Comparison of ENCODE assay signal across 10 mouse cellular contexts in the genomic region with DNA sequence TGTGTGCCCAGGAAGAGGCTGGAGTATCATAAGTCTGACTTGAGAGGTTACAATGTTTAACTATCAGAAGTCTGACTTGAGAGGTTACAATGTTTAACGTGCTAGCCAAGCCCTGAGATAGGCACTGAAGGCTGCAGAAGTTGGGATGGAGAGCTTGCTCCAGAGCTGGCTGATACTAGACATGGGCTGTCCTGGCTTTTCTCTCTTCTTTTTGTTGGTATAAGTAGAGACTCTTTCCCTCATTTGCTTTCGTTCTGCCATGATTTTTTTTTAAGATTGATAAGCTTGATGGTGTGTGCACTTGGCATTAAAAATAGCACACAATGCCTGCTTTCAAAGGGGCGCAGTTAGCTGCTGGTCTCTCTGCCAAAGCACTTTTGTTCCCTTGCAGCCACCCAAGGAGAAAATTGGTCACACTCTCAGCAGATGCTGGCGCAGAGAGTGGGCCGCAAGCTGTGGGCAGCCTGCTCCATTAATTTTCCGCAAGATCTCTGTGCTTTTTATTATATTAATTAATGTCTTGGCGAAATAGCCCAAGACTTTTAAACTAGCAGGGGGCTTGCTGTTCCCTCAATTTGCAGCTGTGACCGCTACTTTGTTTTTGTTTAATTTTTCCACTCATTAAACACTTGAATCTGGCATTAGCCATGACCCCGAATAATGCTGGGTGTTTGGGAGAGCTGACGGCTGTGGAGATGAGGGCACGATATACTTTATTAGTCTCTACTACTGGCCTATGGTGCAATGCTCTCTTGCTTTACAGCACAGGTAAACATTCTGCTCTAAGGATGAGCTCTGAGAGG. TPM values are rescaled to one million over a fixed set of nuclear protein-coding genes. Genes with fewer than 3 reads are reported as not detected.
DNase-seq lines count a peak whose midpoint lies in the region; ATAC-seq lines count a peak whose summit lies in the region.
"Had no signal": no experiment of that assay in that cellular context is flagged by ENCODE, and none has a peak within 500 bp of the region (broad histone marks: within the 10 kb centered on the region; RNA-seq: fewer than 3 reads in every experiment).

No protein-coding gene starts in this region.

- no peak overlapping the region for H3K9ac ChIP-seq in intestine, embryonic 15.5 days
- H3K9ac ChIP-seq in intestine, embryonic 16.5 days (ENCODE audit: low read depth, low read length) = no peak overlapping the region
- H3K9ac ChIP-seq in midbrain, embryonic 16.5 days (ENCODE audit: low read depth, low read length) = no peak overlapping the region
- H3K9ac ChIP-seq: lung, embryonic 15.5 days had no signal

- H3K9me3 ChIP-seq in intestine, embryonic 15.5 days = no peaks in the 10 kb centered on the region
- no peaks in the 10 kb centered on the region for H3K9me3 ChIP-seq in intestine, embryonic 16.5 days (ENCODE audit: control insufficient read depth, low read length)
- H3K9me3 ChIP-seq in midbrain, embryonic 16.5 days (replicated peaks; ENCODE audit: control insufficient read depth, low read length, poor library complexity, severe bottlenecking) = no peaks in the 10 kb centered on the region
- H3K9me3 ChIP-seq: lung, embryonic 15.5 days had no signal

- WGBS in intestine, embryonic 15.5 days = 43% methylated on average over 11 of the region's 11 CpGs
- 41% methylated on average over 11 of the region's 11 CpGs for WGBS in intestine, embryonic 16.5 days
- 11% methylated on average over 11 of the region's 11 CpGs for WGBS in midbrain, embryonic 16.5 days

- H3K27ac ChIP-seq in intestine, embryonic 15.5 days = no peak overlapping the region
- no peak overlapping the region for H3K27ac ChIP-seq in intestine, embryonic 16.5 days (ENCODE audit: low read length)
- H3K27ac ChIP-seq in midbrain, embryonic 16.5 days (ENCODE audit: low read length) = no peak overlapping the region
- H3K27ac ChIP-seq: lung, embryonic 15.5 days had no signal

- peak; percentile 54 to 63 for DNase-seq in cerebellum, postnatal 25 days
- DNase-seq in forelimb bud, embryonic 11.5 days (ENCODE audit: low read depth, low spot score) = peak; percentile 20
- DNase-seq in urinary bladder, postnatal 4 days (ENCODE audit: low spot score in 2 of 2) = no peak
- no peak for DNase-seq in thymus, postnatal 36 days
- no peak for DNase-seq in kidney, postnatal 14 days
- DNase-seq: adrenal gland, adult 2 months had no signal

- no peaks in the 10 kb centered on the region; the same call in 1 of the 2 replicates for H3K27me3 ChIP-seq in intestine, embryonic 15.5 days (replicated peaks)
- H3K27me3 ChIP-seq in intestine, embryonic 16.5 days (replicated peaks; ENCODE audit: control insufficient read depth, insufficient read depth, low read length) = peaks cover 3% of the 10 kb centered on the region; the same call in 1 of the 2 replicates
- H3K27me3 ChIP-seq in midbrain, embryonic 16.5 days (ENCODE audit: control insufficient read depth, insufficient read depth, low read depth, low read length) = peaks cover 2% of the 10 kb centered on the region; the same call in 1 of the 2 replicates

- H3K4me2 ChIP-seq in intestine, embryonic 15.5 days (replicated peaks) = no peak overlapping the region
- no peak overlapping the region for H3K4me2 ChIP-seq in intestine, embryonic 16.5 days (ENCODE audit: low read depth, low read length)
- no peak overlapping the region for H3K4me2 ChIP-seq in midbrain, embryonic 16.5 days (ENCODE audit: low read length)
- H3K4me2 ChIP-seq: lung, embryonic 15.5 days had no signal

- no peaks in the 10 kb centered on the region; the same call in 1 of the 2 replicates for H3K4me1 ChIP-seq in intestine, embryonic 15.5 days (replicated peaks)
- H3K4me1 ChIP-seq in intestine, embryonic 16.5 days (ENCODE audit: control insufficient read depth, insufficient read depth, low read length) = peaks cover 3% of the 10 kb centered on the region; the same call in 1 of the 2 replicates
- peaks cover 9% of the 10 kb centered on the region; the same call in 1 of the 2 replicates for H3K4me1 ChIP-seq in midbrain, embryonic 16.5 days (ENCODE audit: control insufficient read depth, insufficient read depth, low read length)

- peak; percentile 40; the same call in 1 of the 2 replicates for ATAC-seq in intestine, embryonic 15.5 days
- no peak; the same call in 1 of the 2 replicates for ATAC-seq in intestine, embryonic 16.5 days
- peak; percentile 76; the same call in 1 of the 2 replicates for ATAC-seq in midbrain, embryonic 16.5 days

- H3K36me3 ChIP-seq in intestine, embryonic 15.5 days = no peaks in the 10 kb centered on the region
- no peaks in the 10 kb centered on the region for H3K36me3 ChIP-seq in intestine, embryonic 16.5 days (ENCODE audit: control insufficient read depth, insufficient read depth, low read length)
- no peaks in the 10 kb centered on the region for H3K36me3 ChIP-seq in midbrain, embryonic 16.5 days (ENCODE audit: control insufficient read depth, insufficient read depth, low read length)
- H3K36me3 ChIP-seq: lung, embryonic 15.5 days had no signal

- H3K4me3 ChIP-seq in intestine, embryonic 15.5 days (replicated peaks) = no peak overlapping the region
- H3K4me3 ChIP-seq in intestine, embryonic 16.5 days (ENCODE audit: low read length) = no peak overlapping the region
- H3K4me3 ChIP-seq in midbrain, embryonic 16.5 days (ENCODE audit: low read depth, low read length) = no peak overlapping the region
- H3K4me3 ChIP-seq: lung, embryonic 15.5 days had no signal

RNA-seq across cellular contexts. Expression of a gene that starts 27.7 kb away (rescaled TPM):
- 8.2 and 8.5 TPM in 2 replicates for polyA plus RNA-seq in intestine, embryonic 15.5 days (2015; fragmentation: Nextera tagmentation; extraction: Ambion mirVana)
- polyA plus RNA-seq in intestine, embryonic 16.5 days (2015; fragmentation: Nextera tagmentation; extraction: Ambion mirVana) = 6.7 and 7.3 TPM in 2 replicates
- 49.6 and 49.7 TPM in 2 replicates for polyA plus RNA-seq in midbrain, embryonic 16.5 days (2015; fragmentation: Nextera tagmentation; extraction: Ambion mirVana)

RNA-seq across cellular contexts. Expression of a gene that starts 38.5 kb away (rescaled TPM):
- 22.0 and 24.0 TPM in 2 replicates for polyA plus RNA-seq in intestine, embryonic 15.5 days (2015; fragmentation: Nextera tagmentation; extraction: Ambion mirVana)
- polyA plus RNA-seq in intestine, embryonic 16.5 days (2015; fragmentation: Nextera tagmentation; extraction: Ambion mirVana) = 36.9 and 49.5 TPM in 2 replicates
- polyA plus RNA-seq in midbrain, embryonic 16.5 days (2015; fragmentation: Nextera tagmentation; extraction: Ambion mirVana) = not detected in 2 replicates
- polyA plus RNA-seq: adrenal gland, adult 2 months had no signal

Comparison
In these comparisons a context has a peak if more than half of its experiments do, and no peak if none do; other contexts are left out.
1. DNase-seq: peak in cerebellum, postnatal 25 days (2 of 2) and forelimb bud, embryonic 11.5 days (single experiment); none in urinary bladder, postnatal 4 days (0 of 2), thymus, postnatal 36 days (0 of 2) and kidney, postnatal 14 days (single experiment).
2. RNA of a gene that starts 38.5 kb away (polyA plus RNA-seq): 36.9 to 49.5 TPM in intestine, embryonic 16.5 days and 22.0 to 24.0 TPM in intestine, embryonic 15.5 days; not detected in midbrain, embryonic 16.5 days; every median in the first group is over 10 times any median in the second.